Mouse (Mus musculus) ovary, postnatal 36 days (tissue): ENCODE data around the gene Slc4a10.

Experiments
- DNase-seq: peaks from one replicate; pipeline ENCODE4 v3.0.0; 2022; ENCODE audit warnings: low spot score, mixed read lengths

Gene Slc4a10

DNA sequence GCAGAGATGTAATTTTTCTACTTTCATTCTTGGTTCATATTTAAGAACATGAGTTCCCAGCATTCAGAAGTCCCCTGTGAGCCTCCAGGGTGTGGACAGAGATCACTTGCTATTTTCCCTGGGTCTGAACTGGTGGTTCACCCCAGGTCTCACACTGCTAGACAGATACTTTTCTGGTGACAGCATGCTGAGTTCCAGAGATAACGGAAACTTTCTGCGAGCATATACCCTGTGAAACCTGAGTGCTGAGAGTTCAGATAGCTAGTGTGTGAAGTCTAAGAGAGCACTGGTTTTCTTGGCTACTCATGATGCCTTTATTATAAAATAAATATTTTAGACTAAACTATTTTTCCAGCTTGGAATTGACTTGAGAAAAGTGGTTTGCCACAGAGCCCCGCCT is 232.5 kb downstream of the Slc4a10 start:
- DNase-seq: no peak

DNA sequence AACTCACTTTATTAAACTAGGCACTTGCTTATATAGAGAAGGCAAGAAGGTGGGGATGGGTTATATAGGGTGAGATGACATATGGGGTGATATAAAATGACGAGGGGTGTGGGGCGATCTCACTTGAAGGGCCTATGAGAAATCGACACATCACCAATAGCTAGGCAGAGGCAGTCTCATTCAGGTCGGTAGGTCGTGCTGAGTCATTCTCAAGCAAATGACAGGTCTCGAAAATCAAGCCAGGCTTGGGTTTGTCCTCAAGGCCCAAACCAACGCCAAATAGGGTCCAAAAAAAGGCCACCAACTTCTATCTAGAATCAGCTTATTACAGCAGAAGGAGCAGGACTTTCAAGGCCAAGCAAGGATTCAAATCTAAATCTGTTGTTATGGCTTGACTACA is 233.5 kb downstream of the Slc4a10 start:
- DNase-seq: no peak

DNA sequence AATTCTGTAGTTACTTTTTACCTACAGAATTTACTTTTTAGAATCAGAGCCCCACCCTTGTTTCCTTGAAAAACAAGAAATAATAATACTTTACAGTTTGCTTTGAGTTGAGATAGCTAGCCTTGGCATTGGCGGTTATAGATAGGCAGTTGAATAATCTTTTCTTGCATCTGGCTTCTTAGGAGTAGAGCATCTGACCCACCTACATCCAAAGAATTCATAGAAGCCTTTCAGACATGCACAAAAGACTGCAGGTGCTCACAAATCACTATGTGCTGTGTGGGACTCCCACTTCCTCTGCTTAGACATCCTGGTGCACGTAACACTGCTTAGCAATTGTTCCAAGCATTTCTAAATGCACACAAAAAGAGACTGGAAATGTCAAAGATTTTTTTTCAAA is 238.8 kb downstream of the Slc4a10 start:
- DNase-seq: no peak

DNA sequence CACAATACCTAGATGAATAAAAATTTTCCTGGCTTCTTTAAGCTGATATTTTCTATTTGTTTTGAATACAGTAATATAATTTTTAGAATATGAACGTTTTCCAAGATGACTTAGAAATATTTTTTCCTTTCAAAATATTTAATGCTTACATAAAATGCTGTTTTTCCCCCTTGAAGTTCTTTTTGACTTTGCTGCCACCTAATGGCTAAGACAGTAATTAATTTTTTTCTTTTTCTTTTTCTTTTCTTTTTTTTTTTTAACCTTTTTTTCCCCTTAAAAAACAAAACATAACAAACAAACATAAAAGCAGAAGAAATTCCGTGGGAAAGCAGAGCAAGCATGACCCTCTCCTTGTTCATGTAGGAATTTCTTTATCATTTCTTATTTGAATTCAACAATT is 239.6 kb downstream of the Slc4a10 start:
- DNase-seq: no peak

DNA sequence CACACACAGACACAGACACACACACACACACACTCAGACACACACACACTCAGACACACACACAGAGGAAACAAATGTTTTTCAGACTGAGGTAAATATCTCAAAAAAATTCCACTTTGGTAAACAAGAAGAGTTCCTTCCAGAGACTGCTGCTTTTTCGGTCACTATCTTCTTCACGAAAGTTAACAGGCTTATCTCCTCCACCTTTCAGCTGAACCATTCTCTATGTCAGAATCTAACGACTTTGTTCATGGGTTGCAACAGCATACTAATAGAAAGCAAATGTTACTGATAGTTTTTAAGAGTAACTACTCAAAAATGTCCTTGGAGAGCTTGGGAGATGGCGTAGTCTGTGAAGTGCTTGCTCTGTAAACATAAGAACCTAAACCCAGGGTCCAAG is 241.3 kb downstream of the Slc4a10 start:
- DNase-seq: no peak

DNA sequence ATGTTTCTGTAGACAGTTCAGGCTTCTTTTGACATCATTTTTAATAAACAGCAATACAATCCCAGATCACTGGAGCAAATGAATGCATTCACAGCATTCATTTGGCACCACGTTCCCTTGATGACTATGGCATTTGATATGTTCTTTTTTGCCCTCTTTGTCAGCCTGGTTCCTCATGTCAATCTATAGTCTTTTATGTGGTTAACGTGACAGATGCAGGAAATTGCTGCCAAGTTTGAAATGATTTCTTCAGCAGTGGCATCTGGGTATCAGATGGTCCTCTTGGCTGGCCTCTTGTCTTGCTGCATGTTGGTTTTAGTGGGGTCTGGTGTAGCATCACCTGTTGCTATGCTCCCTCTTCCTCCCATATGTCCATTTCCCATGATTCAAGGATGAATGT is 247.6 kb downstream of the Slc4a10 start:
- DNase-seq: no peak

DNA sequence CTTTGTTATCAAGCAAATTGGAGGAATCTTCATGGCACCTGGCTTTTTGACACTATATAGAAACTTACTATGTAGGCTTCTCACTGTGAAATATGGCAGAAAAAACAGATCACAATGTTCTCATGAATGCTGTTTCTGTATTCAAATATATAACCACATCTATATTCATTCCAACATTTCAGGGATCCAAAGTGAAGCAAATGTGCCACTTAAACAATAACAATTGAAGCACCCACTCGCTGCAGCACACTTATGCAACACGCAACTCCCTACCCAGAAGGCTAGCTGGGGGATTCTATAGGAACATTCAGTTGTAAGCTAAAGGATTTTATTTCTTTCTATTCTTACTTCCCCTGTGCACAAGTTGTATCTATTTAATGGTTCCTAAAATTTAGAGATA is 255.5 kb downstream of the Slc4a10 start:
- DNase-seq: no peak

DNA sequence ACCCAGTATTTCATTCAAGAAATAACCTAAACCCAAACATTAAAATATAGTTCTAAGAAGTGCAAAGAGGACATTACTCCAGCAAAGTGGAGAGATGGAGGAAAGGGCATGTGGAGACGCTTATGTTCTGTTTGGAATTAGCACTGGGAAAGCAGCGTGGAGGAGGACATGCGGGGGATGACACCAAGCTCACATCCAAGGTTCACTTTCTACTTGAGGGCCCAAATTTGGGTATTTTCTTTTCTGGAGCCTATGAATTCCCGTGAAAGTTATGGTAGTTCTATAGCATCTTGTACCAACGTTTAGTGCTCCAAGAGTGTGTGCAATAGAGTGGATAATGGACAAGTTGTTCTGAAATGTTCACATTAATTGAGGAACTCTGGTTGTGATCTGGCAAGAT is 260.7 kb downstream of the Slc4a10 start:
- no peak for DNase-seq

DNA sequence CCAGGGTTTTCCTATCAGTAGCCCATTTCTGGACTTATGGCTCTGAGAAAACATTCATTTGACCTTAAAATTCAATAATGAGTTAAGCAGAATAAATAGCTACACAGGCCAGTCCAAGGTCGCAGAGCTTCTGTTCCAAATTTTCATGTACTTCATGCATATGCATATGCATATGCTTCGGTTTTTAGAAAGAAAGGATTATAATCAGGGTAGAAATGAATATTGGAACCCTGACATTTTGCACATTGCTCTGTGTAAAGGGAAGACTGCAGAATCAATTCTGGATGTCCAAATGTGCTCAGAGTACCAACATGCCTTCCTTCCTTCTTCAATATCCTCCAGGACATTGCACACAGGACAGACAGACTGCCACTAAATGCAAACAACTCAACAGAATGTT is 261.2 kb downstream of the Slc4a10 start:
- DNase-seq: no peak

DNA sequence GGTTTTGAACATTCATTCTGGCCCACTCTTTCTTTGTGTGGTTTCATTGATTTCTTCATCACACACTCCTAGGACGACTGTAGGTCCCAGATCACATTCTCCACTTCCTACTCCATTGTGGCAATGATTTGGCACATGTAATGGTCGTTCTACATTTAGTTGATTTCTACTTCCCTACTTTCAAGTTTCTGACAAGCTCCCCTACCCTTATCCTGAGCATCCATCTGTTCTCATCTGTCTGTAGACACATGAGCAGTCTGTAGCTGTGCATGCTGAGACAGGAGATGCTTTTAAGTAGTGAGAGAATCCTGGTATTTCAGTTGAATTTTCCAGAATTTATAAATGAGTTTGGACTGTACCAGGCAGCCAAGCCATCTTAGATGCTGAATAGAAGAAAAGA is 270.7 kb downstream of the Slc4a10 start:
- no peak for DNase-seq

DNA sequence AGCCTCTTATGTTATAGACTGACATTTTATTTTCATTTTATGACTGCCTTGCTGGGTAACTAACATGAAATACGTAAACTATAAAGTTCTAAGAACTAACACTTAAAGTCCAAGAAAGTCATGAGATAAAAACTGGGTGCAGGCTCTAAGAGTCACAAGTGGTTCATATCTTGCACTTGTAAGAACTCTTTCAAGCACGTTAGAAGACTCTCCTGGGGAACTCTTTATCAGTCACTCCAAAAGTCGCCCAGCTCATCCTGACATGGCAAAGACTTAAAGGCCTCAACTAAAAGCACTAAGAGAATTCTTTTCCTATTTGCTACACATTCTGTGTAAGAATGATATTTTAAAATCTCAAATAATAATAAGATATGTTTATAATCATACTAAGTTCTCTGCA is 273.2 kb downstream of the Slc4a10 start:
- DNase-seq: no peak

DNA sequence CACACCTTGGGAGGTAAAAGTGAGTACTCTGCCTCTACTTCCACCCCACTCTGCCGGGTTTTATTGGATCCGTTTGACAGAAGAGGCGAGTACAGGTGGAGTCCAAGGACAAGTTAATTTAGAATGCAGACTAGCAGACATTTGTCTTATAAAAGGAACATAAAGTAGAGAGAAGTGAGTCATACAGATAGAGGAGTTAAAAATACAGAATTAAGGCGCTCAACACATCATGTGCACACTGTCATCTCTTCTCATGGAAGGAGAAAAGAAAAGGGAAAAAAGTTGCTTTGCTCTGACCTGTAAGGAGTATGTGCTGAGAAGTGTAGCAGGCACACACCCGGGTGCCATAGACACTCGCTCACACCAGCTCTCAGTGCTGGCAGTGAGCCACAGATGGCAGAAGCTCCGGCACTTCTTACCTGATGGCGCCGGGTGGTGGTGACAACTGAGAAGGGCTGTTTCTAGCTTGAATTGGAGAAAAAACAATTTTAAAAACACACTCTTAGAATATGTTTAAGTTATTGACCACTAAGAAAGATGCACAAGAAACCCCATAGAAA is 276.9 kb downstream of the Slc4a10 start:
- no peak for DNase-seq

DNA sequence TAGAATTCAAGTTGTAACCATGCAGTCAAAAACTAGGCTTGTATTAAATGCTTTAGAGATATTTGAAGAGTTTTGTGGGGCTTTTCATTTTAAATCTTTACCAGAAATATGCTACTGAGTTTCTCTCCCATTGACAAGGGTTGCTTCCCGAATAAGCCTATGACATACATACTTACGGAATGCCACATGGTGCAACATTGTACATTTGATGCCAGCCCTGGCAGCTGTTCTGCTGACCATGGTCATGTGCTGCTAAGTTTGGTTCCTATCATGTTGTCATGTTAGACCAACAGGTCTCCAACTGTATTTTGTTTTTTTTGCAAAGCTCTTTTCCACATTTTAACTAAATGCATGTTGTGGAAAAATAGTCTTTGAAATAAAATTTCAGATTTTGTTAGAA is 279.1 kb downstream of the Slc4a10 start:
- no peak for DNase-seq

DNA sequence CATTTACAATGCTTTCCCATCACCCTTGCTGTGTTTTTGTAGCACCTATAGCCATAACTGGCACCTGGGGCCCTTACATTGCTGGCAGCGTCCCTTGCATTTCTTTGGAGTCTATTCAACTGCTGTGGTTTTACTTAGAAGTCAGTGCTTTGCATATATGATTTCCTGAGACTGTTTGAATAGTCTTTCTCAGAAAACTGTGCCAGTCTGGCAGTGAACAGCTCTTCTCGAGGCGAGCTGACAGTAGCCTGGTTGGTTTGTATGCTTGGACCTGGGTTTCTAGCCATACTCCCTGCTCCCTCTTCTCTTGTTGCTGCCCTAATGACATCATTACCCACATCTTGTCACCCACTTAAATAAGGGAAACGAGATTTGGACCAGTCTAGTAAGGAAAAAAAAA is 285.7 kb downstream of the Slc4a10 start:
- no peak for DNase-seq

DNA sequence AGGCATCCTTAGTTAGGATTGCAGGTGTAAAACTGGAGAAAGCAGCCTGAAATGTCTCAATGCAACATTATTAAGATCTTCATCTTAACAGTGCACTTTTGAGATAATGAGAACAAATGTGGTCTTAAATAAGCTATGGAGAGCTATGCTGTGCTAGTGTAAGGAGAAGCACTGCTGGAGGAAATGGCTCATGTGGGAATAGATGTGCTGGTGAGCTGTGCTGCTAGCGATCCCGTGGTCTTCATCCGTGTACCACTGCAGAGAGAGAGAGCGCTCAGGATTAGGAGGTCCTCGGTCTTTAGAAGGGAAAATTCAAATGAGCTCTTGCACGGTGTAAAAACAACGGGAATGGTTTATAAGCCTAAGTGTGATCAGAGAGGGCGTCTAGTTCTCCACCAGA is 286.2 kb downstream of the Slc4a10 start:
- no peak for DNase-seq

DNA sequence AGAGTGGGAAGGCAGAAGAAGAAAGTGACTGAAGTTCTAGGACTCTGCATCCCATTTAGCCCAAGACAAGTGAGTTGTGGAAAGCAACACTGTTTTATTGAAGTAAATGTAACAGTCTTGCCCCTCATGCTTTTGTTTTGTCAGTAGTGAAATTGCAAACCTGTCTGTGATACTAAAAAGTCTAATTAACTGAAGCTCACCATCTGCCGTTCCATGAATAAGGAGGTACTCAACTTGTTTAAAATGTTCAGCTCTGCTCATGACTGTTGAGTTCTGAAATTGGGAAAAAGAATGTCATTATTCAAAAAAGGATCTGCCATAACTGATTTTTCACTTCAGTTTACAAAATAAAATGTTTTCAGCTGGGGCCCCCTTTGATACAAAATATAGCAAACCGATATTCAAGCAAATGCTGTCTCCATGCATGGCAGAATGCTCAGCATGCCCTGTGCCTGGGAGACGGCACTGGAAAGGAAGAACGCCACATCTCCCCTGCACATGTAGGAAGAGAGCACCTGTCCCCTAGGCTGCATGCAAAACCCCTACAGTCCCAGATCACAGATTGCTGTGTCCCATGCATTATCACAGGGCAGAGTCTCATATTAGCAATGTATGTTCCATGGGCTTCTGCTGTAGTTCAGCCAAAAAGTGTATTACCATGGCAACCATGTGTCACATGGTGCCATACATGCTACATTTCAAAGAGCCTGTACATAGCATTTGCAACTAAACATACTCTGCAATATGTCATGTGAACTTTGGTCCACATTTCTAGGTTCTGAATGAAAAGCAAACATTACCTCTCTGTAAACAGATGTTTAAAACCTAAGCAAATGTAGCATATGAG is 288.4 kb downstream of the Slc4a10 start:
- DNase-seq: no peak

DNA sequence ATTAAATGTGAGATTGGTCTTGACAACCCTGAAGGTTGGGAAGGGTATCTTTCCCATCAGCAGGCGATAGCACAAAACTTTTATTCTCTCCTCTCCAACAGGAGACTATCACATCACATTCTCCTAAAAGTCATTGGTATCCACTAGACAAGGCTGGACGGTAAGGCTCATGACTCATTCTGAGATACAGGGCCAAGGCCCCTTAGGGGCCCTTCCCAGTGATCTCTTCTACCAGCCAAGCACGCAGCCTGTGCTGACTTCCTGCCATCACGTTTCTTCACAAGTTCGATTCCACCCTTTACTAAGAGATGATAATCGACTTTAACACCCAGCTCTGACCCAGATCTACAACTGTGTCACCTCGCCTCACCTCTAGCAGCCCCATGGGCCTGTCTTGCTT is 290.8 kb downstream of the Slc4a10 start:
- no peak for DNase-seq

DNA sequence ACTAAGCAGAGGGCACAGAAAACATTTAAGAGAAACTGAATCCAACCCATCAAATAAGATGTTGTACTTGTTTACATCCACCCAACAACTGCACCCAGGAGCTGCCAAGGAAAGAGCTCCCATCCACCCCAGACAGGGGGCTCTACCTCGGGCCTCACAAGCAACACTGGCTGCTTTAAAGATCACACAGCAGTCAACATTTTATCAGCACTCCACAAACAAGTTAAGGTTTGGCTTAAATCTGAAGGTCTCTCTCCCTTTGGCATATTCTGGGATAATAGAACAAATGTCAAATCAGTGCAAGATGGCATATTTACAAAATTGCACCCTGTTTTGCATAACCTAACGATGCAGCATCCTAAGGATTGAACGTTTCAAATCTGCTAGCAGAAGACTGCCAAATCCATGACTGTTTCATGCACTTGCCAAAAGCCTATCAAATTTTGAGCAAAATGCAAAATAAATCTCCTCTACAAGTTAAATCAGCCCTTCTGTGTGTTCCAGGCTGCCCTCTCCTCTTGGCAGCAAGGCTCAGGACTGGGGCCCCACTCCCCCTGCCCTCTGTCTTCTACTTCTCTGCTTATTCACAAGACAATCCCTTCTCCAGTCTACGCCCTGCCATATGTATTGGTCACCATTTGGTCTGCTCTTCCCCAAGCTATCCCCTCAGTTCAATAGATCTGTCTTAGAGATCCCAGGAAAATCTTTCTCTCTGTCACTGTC is 293.1 kb downstream of the Slc4a10 start:
- no peak for DNase-seq

DNA sequence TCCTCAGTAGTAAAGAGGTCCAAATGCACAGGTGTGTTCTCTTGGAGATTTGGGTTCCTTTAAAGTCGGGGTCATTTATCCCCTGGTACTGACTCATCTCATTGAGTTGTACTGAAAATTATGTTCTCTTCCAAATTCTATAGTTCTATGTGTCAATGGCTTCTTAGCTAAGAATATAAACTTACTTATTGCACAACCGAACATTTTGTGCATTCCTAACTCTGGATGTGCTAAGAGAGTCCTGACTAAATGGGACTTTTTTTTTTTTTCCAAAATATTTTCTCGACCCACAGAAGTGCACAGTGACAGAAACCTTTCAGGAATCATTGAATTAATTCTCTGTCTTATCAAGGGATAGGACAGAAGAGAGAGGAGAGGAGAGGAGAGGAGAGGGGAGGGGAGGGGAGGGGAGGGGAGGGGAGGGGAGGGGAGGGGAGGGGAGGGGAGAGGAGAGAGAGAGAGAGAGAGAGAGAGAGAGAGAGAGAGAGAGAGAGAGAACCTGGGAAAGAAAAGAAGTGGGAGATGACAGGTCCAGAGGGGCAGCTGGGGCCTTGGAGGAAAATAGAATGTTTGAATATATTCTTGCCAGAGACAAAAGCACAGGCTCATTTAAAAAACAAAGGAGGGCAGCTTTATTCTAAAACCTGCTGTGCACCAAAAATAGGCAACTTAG is 294.9 kb downstream of the Slc4a10 start:
- DNase-seq: no peak

DNA sequence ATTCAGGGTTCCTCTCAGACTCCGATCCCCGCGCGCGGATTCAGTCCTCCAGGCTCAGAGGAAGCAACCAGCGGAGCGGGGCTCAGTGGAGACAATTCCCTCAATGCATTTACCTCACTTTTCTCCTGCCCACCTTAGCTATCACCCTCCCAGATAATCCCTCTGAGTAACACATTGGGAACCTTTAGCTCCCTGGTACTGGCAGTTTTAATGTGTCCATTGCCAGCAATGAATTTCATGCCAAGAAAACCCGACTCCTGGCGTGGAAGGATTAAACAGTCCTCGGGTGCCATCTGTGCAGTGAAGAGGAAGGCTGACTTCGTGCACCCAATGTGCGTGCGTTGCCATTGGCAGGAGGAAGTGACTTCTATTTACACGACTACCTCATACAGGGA is 295.5 kb downstream of the Slc4a10 start:
- no peak for DNase-seq

DNA sequence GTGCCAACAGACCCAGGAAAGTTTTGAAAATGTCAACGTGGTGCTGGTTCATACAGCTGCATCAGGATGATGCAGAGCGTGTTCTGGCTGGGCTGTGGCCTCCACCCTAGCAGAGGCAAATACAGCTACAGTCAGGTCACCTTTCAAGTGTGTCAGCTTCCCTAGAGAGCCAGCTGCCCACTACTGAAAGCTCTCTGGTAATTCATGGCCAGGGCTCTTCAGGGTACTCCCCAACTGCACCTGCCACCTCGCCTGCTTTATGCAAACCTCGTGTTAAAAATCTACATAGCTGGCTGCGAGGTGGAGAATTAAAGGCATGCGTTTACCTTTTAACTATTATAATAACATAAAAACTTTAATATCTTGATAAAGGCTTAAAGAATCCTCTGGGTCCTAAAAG is 298.1 kb downstream of the Slc4a10 start:
- no peak for DNase-seq

DNA sequence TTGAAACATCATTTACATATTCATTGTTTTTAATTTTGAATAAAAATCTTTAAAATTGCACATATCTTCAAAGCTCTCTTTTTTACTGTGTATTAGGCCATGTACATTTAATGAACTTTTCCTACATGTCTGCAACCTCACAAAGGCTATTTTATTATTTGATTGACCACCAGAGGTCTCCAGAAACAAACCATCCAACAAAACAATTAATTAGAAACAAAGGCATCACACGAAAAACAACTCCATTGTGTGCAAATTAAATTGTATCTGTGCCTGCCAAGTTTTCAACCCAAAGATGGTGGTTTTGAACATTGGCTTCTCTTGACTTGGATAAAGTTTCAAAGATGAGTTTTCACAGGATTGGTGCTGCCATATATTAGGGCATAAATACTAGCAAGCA is 300.5 kb downstream of the Slc4a10 start:
- DNase-seq: no peak

DNA sequence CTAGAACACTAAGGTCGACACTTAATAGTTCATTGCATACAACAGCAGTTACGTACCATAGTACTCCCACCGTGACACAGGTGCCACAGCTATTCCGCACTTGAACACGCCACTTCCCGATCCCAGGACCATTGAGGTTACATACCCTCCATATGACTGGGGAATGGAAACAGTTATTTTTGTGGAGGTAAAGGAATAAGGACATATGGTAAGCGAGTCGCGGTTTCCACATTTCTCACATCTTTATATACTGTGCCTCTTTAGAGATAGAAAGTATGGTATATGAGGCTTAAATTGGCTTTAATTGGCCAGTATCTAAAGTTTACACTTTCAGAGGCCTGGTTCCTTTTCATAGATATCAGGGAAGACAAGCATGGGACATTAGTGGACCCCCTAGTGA is 301.5 kb downstream of the Slc4a10 start:
- no peak for DNase-seq
